ENCODE assay signal across 12 mouse cellular contexts in the genomic region with DNA sequence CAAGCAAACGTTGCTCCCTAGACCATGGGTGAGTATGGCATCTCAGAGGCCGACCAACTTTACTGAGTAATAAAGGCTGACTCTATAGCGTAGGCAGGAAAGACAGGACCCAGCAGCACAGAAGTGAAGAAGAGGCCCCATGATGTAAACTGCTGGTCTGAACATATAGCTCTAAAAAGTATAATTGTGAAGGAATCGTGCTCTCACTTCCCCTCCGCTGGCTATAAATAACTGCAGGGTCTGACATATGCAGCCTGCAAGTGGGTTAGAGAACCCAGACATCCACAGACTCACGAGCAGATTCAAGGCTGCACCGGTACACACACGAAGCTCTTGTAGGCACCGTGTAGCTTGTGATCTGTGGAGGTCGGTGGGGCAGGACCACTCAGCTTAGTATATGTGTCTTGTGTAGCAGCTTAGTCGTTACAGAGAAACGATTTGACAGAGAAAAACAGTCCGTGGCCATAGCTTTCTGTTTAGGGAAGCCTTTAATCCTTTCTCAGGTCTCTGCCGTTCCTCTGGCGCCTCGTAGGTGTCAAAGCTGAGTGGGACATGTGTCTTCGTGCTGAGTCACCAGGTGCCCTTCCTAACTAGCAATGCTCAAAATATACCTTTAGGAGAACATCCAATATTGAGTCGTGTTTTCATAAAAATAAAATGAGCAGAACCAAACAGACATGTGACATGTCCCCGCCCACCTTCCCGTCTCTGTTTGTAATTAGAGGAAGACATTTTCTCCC.
DNase-seq lines count a peak whose midpoint lies in the region; ATAC-seq and TF ChIP-seq lines count a peak whose summit lies in the region.
"Had no signal": no experiment of that assay in that cellular context is flagged by ENCODE, and none has a peak within 500 bp of the region (broad histone marks: within the 10 kb centered on the region; RNA-seq: fewer than 3 reads in every experiment).

No protein-coding gene starts in this region.

- DNase-seq in left cerebral cortex, adult 11 months (ENCODE audit: low spot score): peak; percentile 53
- DNase-seq in left cerebral cortex, postnatal 4 days: no peak
- DNase-seq in induced T-regulatory cell, adult 2 months (ENCODE audit: low read depth): peak; percentile 14
- peak; percentile 77 to 80 for DNase-seq in right cerebral cortex, adult 2 months (ENCODE audit: low spot score in 2 of 2)
- DNase-seq in kidney, postnatal 10 days: no peak
- DNase-seq: heart, postnatal 10 days had no signal

- no peaks in the 10 kb centered on the region for H3K36me3 ChIP-seq in forebrain, embryonic 15.5 days
- H3K36me3 ChIP-seq in forebrain, embryonic 13.5 days (ENCODE audit: poor library complexity, severe bottlenecking): no peaks in the 10 kb centered on the region
- H3K36me3 ChIP-seq: neural tube, embryonic 12.5 days had no signal

- H3K4me3 ChIP-seq in bone marrow, adult 2 months (replicated peaks; ENCODE audit: control insufficient read depth, low read depth, low read length): peak overlapping the region; percentile 57
- H3K4me3 ChIP-seq in forebrain, embryonic 15.5 days: no peak overlapping the region
- H3K4me3 ChIP-seq in forebrain, embryonic 13.5 days: no peak overlapping the region
- H3K4me3 ChIP-seq: erythroblast, embryonic 14.5 days; neural tube, embryonic 12.5 days had no signal

- no peaks in the 10 kb centered on the region; the same call in 1 of the 2 replicates for H3K4me1 ChIP-seq in bone marrow, adult 2 months (ENCODE audit: control insufficient read depth, insufficient read depth, low read length)
- H3K4me1 ChIP-seq in forebrain, embryonic 15.5 days: no peaks in the 10 kb centered on the region
- no peaks in the 10 kb centered on the region for H3K4me1 ChIP-seq in forebrain, embryonic 13.5 days
- H3K4me1 ChIP-seq: neural tube, embryonic 12.5 days had no signal

- H3K27me3 ChIP-seq in forebrain, embryonic 15.5 days: no peaks in the 10 kb centered on the region
- H3K27me3 ChIP-seq in forebrain, embryonic 13.5 days: no peaks in the 10 kb centered on the region
- H3K27me3 ChIP-seq: neural tube, embryonic 12.5 days had no signal

- WGBS in bone marrow, adult 2 months: 15% methylated on average over 20 of the region's 20 CpGs
- WGBS in forebrain, embryonic 15.5 days: 84% methylated on average over 20 of the region's 20 CpGs
- WGBS in forebrain, embryonic 13.5 days: 85% methylated on average over 20 of the region's 20 CpGs

- no peak overlapping the region for H3K9ac ChIP-seq in forebrain, embryonic 15.5 days (replicated peaks)
- H3K9ac ChIP-seq in forebrain, embryonic 13.5 days: no peak overlapping the region
- H3K9ac ChIP-seq: neural tube, embryonic 12.5 days had no signal

- TF ChIP-seq POLR2A in bone marrow, adult 2 months (IDR thresholded peaks at IDR 0.05; ENCODE audit: borderline replicate concordance, control insufficient read depth, low read depth, low read length): no peak

- no peak overlapping the region for H3K4me2 ChIP-seq in forebrain, embryonic 15.5 days (replicated peaks)
- H3K4me2 ChIP-seq in forebrain, embryonic 13.5 days: no peak overlapping the region
- H3K4me2 ChIP-seq: neural tube, embryonic 12.5 days had no signal

- ATAC-seq in forebrain, embryonic 15.5 days (replicated peaks): no peak
- no peak for ATAC-seq in forebrain, embryonic 13.5 days
- ATAC-seq: lung, postnatal 0 days had no signal

- intact Hi-C loops in left cerebral cortex, postnatal 4 days (cut with DNase I): no loop called here

- peak overlapping the region; percentile 60 for H3K27ac ChIP-seq in bone marrow, adult 2 months (ENCODE audit: control insufficient read depth, insufficient read depth, low read depth, low read length, poor library complexity)
- H3K27ac ChIP-seq in forebrain, embryonic 15.5 days (replicated peaks): no peak overlapping the region
- H3K27ac ChIP-seq in forebrain, embryonic 13.5 days: no peak overlapping the region
- H3K27ac ChIP-seq: neural tube, embryonic 12.5 days had no signal

- TF ChIP-seq CTCF in bone marrow, adult 2 months (IDR thresholded peaks at IDR 0.05; ENCODE audit: control insufficient read depth, insufficient read depth, low read length): no peak

- no peaks in the 10 kb centered on the region for H3K9me3 ChIP-seq in forebrain, embryonic 15.5 days
- H3K9me3 ChIP-seq in forebrain, embryonic 13.5 days (replicated peaks): no peaks in the 10 kb centered on the region
- H3K9me3 ChIP-seq: neural tube, embryonic 12.5 days had no signal

Comparison
In these comparisons a context has a peak if more than half of its experiments do, and no peak if none do; other contexts are left out.
1. DNase-seq: peak in left cerebral cortex, adult 11 months (single experiment), induced T-regulatory cell, adult 2 months (single experiment) and right cerebral cortex, adult 2 months (2 of 2); none in left cerebral cortex, postnatal 4 days (single experiment) and kidney, postnatal 10 days (single experiment).